Mouse (Mus musculus) megakaryocyte progenitor cell, adult 5-6 weeks (primary cell): ENCODE data around the gene Fbln1. TPM values are rescaled to one million over a fixed set of nuclear protein-coding genes. Genes with fewer than 3 reads are reported as not detected.

Experiments
- ATAC-seq: replicated peaks from 2 replicates; pipeline ENCODE4 v1.8.0; 2016; ENCODE audit warnings: mild to moderate bottlenecking, moderate TSS enrichment, inconsistent platforms; ENCODE audit not compliant: poor library complexity
- total RNA-seq, 2 experiments: library from RNA; stranded (forward) in 1 of 2; stranded (reverse) in 1 of 2; fragments of 157-497, 149-512 nt in 1 of 2; fragments of 200-1000 nt in 1 of 2; gene quantifications; 2 replicates each; pipeline versions ENCODE4 v1.2.3 to v1.2.4; 2015 to 2017

Fbln1 gene
- total RNA-seq, 2 experiments from 2014 or later: 0.37 to 0.47 TPM

- ATAC-seq: no peak
Measured at GRCm38 (mm10) chr15:85204383-85204782, 1.4 kb upstream of the Fbln1 start.

GRCm38 (mm10) chr15:85206703-85207075 is 940 bp downstream of the Fbln1 start:
- no peak for ATAC-seq

DNA sequence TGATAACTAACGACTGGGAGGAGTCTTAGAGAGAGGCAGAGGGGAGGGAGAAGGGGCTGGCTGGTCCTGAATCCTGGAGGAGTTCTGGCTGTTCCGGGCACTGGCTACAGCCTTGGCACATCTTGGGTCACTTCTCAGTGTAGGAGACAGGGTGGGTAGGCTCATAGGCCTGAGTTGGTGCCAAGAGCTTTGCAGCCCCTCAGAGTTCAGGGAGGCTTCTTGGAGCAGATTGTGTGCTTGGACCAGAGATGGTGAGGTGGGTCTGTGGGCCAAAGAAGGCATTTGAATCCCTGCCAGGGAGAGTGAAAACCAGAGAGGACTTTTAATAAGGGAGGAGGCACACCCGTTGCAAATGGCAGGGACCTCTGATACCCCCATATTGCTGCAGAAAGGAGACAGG is 1.3 kb downstream of the Fbln1 start:
- ATAC-seq: no peak

DNA sequence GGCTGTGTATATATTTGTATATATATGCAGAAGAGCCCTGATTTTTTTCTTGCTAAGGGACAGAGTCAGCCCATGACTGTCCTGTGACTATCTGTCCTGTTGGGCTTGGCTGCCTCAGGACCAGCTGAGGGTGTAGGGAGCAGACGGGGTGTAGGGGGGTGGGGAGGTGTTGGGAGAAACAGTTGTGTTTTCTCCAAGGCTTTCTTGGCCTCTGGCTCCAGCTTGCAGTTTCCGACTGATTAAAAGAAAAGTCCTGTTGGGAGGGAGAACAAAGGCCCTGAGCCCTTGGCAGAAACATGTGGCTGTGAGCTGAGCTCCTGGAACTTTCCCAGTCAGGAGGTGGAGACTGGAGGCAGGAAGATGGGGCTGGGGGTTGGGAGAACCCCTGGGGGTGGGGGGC is 2.0 kb downstream of the Fbln1 start:
- ATAC-seq: no peak

DNA sequence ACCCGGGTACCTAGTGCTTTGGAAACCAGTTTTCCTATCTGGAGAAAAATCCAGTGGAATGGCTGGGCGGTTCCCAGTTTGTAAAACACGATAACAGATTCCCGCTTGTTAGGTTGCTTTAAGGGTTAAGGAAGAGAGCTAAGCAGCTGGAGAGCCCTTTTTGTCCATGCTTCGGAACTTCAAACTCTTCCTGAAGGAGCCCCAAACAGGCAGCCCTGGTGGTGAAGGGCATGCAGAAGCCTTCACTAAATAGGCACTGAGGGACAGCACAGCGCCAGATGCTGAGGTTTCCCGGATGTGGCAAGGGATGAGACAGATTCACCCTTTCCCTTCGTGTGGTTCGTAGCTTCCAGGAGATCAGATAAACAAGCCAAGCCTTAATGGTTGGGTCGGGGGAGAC is 2.6 kb downstream of the Fbln1 start:
- no peak for ATAC-seq

- ATAC-seq: no peak
Measured at GRCm38 (mm10) chr15:85209341-85209740, 3.6 kb downstream of the Fbln1 start.

- ATAC-seq: no peak
Measured at GRCm38 (mm10) chr15:85210686-85211085, 4.9 kb downstream of the Fbln1 start.

DNA sequence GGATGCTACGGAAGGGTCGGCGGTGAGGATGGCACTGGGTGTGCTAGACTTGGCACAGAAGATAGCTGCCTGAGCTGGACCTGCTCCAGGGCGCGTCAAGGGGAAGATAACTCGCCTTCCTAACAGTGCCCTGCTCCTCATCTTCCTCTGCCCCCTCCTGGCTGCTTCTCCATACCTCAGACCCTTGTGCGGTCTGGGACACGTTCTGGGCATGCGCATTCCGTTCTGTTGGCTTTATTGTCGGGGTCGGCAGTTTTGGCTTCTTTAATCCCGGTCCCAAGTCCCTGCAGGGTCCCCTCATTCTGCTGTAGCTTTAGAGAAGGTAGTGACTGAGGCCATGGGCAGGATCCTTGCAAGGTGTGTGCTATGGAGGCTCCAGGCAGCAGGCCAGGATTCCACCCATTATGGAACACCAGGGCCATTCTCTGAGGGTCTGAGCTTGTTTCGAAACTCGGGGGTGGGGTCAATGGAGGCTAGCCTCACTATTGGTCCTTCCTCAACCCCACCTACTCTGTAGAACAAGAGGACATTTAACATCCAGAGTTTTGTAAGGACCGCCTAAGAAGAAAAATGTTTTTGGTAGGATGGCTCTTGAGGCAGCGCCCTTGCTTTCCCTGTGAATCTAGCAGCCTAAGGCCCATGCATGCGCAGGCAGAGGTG is 5.5 kb downstream of the Fbln1 start:
- no peak for ATAC-seq

DNA sequence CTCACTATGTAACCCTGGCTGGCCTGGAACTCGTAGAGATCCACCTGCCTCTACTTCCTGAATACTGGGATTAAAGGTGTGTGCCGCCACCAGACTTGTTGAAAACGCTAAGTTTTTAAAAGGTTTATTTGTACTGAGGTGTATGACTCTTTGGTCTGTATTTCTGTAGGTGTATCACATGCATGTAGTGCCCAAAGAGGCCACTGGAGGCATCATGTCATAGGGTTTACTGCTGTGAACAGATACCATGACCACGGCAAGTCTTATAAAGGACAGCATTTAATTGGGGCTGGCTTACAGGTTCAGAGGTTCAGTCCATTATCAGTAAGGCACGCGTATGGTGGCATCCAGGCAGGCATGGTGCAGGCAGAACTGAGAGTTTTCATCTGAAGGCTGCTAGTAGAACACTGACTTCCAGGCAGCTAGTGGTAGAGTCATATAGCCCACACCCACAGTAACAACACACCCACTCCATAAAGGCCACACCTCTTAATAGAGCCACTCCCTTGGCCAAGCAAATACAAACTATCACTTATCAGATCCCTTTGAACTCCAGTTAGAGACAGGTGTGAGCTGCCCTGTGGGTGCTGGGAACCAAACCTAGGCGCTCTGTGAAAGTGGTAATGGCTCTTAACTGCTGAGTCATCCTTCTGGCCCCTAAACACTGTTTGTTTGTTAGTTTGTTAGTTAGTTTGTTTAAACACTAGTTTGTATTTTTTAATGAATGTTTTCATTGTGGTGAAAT is 10.5 kb downstream of the Fbln1 start:
- ATAC-seq: no peak

- no peak for ATAC-seq
Measured at GRCm38 (mm10) chr15:85218617-85219265, 13.0 kb downstream of the Fbln1 start.

GRCm38 (mm10) chr15:85220371-85220770 is 14.6 kb downstream of the Fbln1 start:
- ATAC-seq: no peak

DNA sequence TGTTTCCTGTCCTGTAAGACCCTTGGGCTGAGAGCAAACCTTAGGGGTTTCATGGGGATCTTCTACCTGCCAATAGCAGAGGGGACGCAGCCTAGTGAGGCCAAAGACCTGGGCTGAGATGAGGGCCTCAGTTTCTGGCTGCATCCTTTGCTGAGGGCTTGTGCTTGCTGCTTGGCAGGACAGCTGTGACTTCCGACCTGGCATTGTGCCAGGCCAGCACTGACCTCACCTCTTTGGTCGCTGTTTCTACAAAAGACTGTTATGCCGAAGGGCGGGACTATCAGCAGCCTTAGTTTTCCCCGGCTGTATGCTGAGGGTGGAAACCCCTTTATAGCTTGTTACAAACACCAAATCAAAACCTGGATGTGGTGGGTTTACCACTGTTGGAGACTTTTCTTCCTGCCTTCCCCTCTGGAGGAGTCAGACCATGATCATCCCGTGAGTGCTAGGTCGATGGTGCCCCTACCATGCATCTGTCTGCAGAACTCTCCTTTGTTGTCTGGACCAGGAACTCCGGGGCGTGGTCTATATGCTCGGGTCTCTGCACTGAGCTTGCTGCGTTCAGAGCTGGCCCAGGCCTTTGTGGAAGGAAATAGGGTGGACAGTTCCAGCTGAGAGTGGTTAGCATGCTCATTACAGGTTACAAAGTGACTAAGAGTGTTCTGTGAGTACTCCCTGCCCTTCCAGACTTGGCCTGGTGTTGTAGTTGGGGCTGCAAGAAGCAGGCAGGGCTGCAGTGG is 15.5 kb downstream of the Fbln1 start:
- no peak for ATAC-seq

DNA sequence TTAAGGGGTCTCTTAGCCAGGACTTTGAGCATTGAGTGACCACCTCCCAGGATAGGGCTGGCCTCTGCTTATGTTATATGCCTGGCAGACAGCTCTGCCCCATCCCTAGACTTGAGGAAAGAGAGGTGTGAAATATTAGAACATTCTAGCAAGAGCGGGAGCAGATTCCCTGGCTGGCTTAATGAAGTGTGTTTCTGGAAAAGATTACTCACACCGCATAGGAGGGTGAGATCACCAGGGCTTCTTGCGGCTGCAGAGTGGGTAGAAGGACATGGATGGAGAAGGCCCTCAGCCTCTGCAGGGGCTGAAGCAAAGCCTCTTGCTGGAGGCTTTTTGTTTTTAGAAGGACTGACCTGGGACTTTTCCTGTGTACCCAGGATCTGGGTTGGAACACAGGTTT is 19.9 kb downstream of the Fbln1 start:
- ATAC-seq: no peak

DNA sequence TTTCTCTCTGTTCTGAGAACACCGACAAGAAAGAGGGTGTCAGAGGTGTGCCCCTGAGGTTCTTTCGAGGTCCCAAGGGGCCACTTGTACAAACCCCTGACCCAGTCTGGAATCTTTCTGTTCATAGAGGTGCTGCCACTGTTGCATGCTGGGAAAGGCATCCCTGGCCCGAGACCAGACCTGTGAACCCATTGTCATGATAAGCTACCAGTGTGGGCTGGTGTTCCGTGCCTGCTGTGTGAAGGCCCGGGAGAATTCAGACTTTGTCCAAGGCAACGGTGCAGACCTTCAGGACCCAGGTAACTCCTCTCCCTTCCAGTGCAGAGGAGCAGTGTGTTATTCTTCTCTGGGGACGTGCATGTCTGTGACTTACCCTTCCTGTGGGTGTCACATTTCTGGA is 21.1 kb downstream of the Fbln1 start:
- no peak for ATAC-seq

DNA sequence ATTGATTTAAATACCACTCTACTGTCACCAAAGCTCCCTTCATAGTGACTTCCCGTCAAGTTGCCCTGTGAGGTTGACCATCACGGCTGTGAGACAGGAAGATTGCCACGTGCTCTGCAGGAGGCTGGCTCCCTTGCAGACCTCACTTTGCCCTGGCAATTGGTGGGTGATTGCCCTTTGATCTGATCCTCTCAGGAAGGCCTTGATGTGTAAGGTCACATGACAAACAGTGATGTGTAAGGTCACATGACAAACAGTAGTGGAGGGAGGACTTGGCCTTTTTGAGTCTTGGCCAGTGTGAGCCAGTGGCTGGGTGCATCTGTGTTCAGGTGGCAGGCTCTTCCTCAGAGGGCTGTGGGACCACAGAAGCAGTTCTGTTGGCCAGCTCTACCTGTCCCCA is 22.8 kb downstream of the Fbln1 start:
- ATAC-seq: no peak

GRCm38 (mm10) chr15:85229960-85230535 is 24.3 kb downstream of the Fbln1 start:
- ATAC-seq: no peak

DNA sequence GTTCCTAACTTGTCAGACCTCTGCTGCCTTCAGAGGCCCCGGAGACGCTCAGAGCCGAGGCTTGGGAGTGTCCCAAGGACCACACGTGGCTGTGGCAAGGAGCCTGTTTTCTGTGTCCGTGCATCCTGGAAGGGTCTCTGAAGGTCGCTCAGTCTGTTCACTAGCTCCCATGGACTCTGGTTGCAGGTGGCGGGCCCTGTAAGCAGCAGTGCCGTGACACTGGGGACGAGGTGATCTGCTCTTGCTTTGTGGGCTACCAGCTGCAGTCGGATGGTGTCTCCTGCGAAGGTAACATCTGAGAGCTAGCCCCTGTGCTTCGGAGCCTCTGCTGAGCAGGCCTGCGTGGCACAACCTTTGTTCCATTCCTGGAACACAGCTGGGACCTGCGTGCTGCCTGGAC is 24.9 kb downstream of the Fbln1 start:
- no peak for ATAC-seq

DNA sequence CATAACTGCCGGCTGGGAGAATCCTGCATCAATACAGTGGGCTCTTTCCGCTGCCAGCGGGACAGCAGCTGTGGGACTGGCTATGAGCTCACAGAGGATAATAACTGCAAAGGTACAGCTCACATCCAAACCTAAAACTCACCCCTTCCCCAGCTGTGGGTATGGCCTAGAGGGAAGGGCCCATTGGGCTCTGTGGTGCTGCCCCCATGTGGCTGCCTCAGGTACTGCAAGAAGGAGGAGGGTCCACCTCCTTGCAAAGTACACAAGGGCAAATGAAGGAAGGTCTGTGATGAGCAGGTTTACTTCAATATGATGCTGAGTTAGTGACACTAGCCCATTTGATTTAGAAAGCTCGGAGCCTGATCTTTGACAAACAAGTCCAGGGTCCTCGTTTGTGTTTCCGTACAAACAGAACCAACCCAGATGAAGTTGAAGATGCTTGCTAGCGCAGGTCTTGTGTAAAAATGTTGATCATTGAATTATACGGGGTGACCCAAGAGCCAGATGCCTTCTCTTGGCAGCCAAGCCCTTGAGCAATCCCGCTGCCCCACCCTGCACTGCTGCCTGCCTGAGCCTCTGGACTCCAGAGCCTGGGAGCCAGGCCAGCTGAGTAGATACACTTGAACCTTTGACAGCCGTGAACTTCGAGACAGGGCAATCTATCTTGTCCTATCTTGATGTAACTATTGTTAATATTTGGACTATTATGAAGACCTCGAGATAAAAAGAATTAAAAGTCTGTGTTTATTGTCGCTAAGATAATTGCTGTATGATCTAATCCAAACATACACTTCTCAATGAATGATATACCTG is 25.9 kb downstream of the Fbln1 start:
- peak; percentile 69 for ATAC-seq

DNA sequence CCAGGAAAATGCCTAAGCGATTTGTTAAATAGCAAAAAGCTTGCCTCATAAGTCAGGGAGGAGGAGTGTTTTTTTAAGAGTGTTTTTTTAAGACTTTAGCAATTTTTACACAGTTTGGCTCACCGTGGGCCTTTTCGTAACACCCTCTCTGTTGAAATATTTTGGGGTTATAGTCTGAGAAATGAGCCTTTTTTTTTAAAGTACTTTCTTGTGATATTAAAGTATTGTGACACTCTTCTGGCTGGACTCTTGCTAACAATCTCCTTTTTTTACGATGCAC is 26.4 kb downstream of the Fbln1 start:
- peak; percentile 53 for ATAC-seq

GRCm38 (mm10) chr15:85232543-85233250 is 26.9 kb downstream of the Fbln1 start:
- 0 out of 2 replicates have a peak, but pooled peaks have one; percentile 30 for ATAC-seq
